Mouse (Mus musculus): ENCODE data around the gene Crtc1. TPM values are rescaled to one million over a fixed set of nuclear protein-coding genes. Genes with fewer than 3 reads are reported as not detected.

The Crtc1 gene
- total RNA-seq, 2 experiments from 2014 or later, result 6.4 to 7.4 TPM

GRCm38 (mm10) chr8:70465701-70466100 lies 26.3 kb upstream of the Crtc1 start:
- intact Hi-C loops (cut with DNase I; ENCODE audit: low total_unique reads), result no loop called here
- DNase-seq, result no peak

- intact Hi-C loops (cut with DNase I; ENCODE audit: low total_unique reads), result no loop called here
- no peak for DNase-seq
Measured at GRCm38 (mm10) chr8:70464162-70464561, 24.8 kb upstream of the Crtc1 start.

- peak; percentile 50 for DNase-seq
Measured at GRCm38 (mm10) chr8:70463306-70463705, 23.9 kb upstream of the Crtc1 start.

GRCm38 (mm10) chr8:70462516-70462813 lies 23.1 kb upstream of the Crtc1 start:
- no peak for DNase-seq
- intact Hi-C loops (cut with DNase I; ENCODE audit: low total_unique reads), result no loop called here

More at GRCm38 (mm10) chr8:70463306-70463705, 23.9 kb upstream of the Crtc1 start:
- intact Hi-C loops (cut with DNase I; ENCODE audit: low total_unique reads), result no loop called here

GRCm38 (mm10) chr8:70461765-70462515 lies 22.6 kb upstream of the Crtc1 start:
- DNase-seq, result no peak
- intact Hi-C loops (cut with DNase I; ENCODE audit: low total_unique reads), result no loop called here

GRCm38 (mm10) chr8:70460606-70461005 lies 21.2 kb upstream of the Crtc1 start:
- intact Hi-C loops (cut with DNase I; ENCODE audit: low total_unique reads), result no loop called here
- no peak for DNase-seq

GRCm38 (mm10) chr8:70460199-70460598 lies 20.8 kb upstream of the Crtc1 start:
- no peak for DNase-seq
- intact Hi-C loops (cut with DNase I; ENCODE audit: low total_unique reads), result no loop called here

- DNase-seq, result no peak
- intact Hi-C loops (cut with DNase I; ENCODE audit: low total_unique reads), result no loop called here
Measured at GRCm38 (mm10) chr8:70459636-70460035, 20.3 kb upstream of the Crtc1 start.

- intact Hi-C loops (cut with DNase I; ENCODE audit: low total_unique reads), result no loop called here
- DNase-seq, result no peak
Measured at GRCm38 (mm10) chr8:70458462-70458861, 19.1 kb upstream of the Crtc1 start.

- intact Hi-C loops (cut with DNase I; ENCODE audit: low total_unique reads), result no loop called here
- no peak for DNase-seq
Measured at GRCm38 (mm10) chr8:70457882-70458281, 18.5 kb upstream of the Crtc1 start.

- intact Hi-C loops (cut with DNase I; ENCODE audit: low total_unique reads), result no loop called here
- DNase-seq, result no peak
Measured at GRCm38 (mm10) chr8:70456996-70457395, 17.6 kb upstream of the Crtc1 start.

- no peak for DNase-seq
- intact Hi-C loops (cut with DNase I; ENCODE audit: low total_unique reads), result no loop called here
Measured at GRCm38 (mm10) chr8:70453852-70454251, 14.5 kb upstream of the Crtc1 start.

GRCm38 (mm10) chr8:70452196-70452966 lies 13.0 kb upstream of the Crtc1 start:
- intact Hi-C loops (cut with DNase I; ENCODE audit: low total_unique reads), result no loop called here
- no peak for DNase-seq

GRCm38 (mm10) chr8:70447639-70448420 lies 8.5 kb upstream of the Crtc1 start:
- intact Hi-C loops (cut with DNase I; ENCODE audit: low total_unique reads), result loop anchor here (10.0 kb wide), 1 partner anchor 47 kb away; the partner anchor contains the start of gene Crlf1
- peak; percentile 58 for DNase-seq

- DNase-seq, result no peak
- intact Hi-C loops (cut with DNase I; ENCODE audit: low total_unique reads), result loop anchor here (10.0 kb wide), 1 partner anchor 49 kb away; the partner anchor contains the start of gene Crlf1
Measured at GRCm38 (mm10) chr8:70445988-70446387, 6.6 kb upstream of the Crtc1 start.

- intact Hi-C loops (cut with DNase I; ENCODE audit: low total_unique reads), result loop anchor here (10.0 kb wide), 1 partner anchor 51 kb away; the partner anchor contains the start of gene Crlf1
- DNase-seq, result no peak
Measured at GRCm38 (mm10) chr8:70443326-70443725, 3.9 kb upstream of the Crtc1 start.

- intact Hi-C loops (cut with DNase I; ENCODE audit: low total_unique reads), result loop anchor here (10.0 kb wide), 1 partner anchor 53 kb away; the partner anchor contains the start of gene Crlf1
Measured at GRCm38 (mm10) chr8:70441565-70441964, 2.2 kb upstream of the Crtc1 start.

GRCm38 (mm10) chr8:70440246-70440645 lies 867 bp upstream of the Crtc1 start:
- intact Hi-C loops (cut with DNase I; ENCODE audit: low total_unique reads), result loop anchor here (10.0 kb wide), 1 partner anchor 55 kb away; the partner anchor contains the start of gene Crlf1
- DNase-seq, result no peak

More at GRCm38 (mm10) chr8:70441565-70441964, 2.2 kb upstream of the Crtc1 start:
- DNase-seq, result no peak

- DNase-seq, result no peak
- intact Hi-C loops (cut with DNase I; ENCODE audit: low total_unique reads), result loop anchor here (10.0 kb wide), 1 partner anchor 55 kb away; the partner anchor contains the start of gene Crlf1
Measured at GRCm38 (mm10) chr8:70439848-70440179, 435 bp upstream of the Crtc1 start.

GRCm38 (mm10) chr8:70438423-70438822 lies 956 bp downstream of the Crtc1 start:
- no peak for DNase-seq

More at GRCm38 (mm10) chr8:70438423-70438822, 956 bp downstream of the Crtc1 start:
- intact Hi-C loops (cut with DNase I; ENCODE audit: low total_unique reads), result no loop called here
